Mouse (Mus musculus): ENCODE measurements around the gene Gm29133. TPM values are rescaled to one million over a fixed set of nuclear protein-coding genes. Genes with fewer than 3 reads are reported as not detected.

The Gm29133 gene
- total RNA-seq (2023): not detected

GRCm38 (mm10) chr3:75747897-75748296, at the start of gene Gm29133:
Gene Gm29133, plus strand, starts transcription at chr3:75748197.

Other genes starting within 250 kb of the Gm29133 start
- gene Pdcd10, start 191.3 kb upstream of the Gm29133 start, total RNA-seq (2023): 100 to 1,000 TPM; 119 to 132 TPM
- gene Serpini1, start 190.7 kb upstream of the Gm29133 start, total RNA-seq (2023): 10 to 100 TPM; 20.2 to 22.4 TPM
- gene Golim4, start 208.8 kb downstream of the Gm29133 start, total RNA-seq (2023): 10 to 100 TPM; 12.0 to 15.1 TPM

All from T-cell, adult 66 days (primary cell).